Mouse (Mus musculus) kidney, adult 11 months (tissue): Measurements from ENCODE around the gene Pole.

Source experiments
- DNase-seq: peaks from one replicate; pipeline ENCODE4 v3.0.0; 2022

Gene Pole

DNA sequence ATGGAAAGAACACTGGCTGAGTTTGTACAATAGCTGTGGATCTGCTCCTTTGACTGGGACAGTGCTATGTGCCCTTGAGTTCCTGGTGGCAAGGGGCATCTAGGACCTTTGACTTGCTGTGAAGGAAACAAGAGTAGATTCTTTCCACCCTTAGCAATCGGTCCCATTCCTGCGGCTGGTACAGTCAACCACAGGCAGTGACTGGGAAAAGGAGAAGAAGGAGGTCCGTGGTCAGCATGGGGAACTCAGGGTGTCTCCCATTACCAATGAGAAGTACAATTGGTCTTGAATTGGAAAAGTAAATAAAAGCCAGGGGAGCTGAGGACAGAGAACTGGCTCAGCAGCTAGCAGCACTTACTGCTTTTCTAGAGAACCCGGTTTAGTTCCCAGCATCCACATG lies 59.4 kb downstream of the Pole start:
- no peak for DNase-seq

- no peak for DNase-seq
Measured at GRCm38 (mm10) chr5:110347006-110347405, 60.9 kb downstream of the Pole start.

DNA sequence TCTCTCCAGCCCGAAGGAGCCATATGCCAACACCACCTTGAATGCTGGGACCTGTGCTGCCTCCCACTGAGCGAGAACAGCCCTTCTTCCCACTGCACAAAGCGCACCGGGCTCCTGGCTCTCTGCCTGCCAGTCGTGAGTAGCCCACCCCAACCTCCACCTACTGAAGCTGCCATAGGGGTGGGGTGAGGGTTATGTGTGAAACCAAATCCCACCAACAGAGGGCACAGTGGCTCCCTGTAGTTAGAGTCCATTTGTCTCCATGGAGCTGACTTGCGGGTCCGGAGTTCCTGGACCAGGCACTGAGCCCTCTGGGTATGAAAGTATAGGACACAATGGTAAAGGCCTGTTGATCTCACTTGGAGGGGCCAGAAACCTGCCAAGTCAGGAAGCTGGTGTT lies 68.6 kb downstream of the Pole start:
- peak; percentile 23 for DNase-seq

DNA sequence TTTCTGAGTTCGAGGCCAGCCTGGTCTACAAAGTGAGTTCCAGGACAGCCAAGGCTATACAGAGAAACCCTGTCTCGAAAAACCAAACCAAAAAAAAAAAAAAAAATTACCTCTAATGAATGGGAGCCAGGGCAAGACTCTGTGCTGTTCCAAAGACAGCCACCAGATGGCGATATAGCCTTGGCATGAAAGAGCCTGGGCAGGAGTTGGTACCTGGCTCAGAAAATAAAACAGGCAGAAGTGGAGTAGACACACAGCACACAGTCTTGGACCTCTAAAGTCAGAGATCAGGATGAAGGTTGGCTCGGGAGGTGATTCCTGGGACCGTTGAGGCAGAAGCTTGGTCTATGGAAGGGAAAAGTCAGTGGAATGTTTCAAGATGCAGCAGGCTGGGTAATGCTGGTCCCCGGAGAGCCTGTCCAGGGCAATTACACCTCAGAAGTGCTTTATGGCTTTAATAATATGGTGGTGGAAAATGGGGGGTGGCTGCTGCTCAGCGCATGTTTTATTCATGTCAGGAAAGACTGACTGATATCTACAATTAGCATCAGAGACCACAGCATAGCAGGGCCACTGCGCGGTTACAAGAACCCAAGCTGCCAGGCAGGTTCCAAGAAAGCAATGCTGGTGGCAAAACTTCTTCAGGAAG lies 71.5 kb downstream of the Pole start:
- DNase-seq: peak; percentile 70

GRCm38 (mm10) chr5:110361465-110361864 lies 75.4 kb downstream of the Pole start:
- DNase-seq: no peak

GRCm38 (mm10) chr5:110362813-110363178 lies 76.7 kb downstream of the Pole start:
- no peak for DNase-seq

- peak; percentile 54 for DNase-seq
Measured at GRCm38 (mm10) chr5:110363179-110363821, 77.2 kb downstream of the Pole start.

DNA sequence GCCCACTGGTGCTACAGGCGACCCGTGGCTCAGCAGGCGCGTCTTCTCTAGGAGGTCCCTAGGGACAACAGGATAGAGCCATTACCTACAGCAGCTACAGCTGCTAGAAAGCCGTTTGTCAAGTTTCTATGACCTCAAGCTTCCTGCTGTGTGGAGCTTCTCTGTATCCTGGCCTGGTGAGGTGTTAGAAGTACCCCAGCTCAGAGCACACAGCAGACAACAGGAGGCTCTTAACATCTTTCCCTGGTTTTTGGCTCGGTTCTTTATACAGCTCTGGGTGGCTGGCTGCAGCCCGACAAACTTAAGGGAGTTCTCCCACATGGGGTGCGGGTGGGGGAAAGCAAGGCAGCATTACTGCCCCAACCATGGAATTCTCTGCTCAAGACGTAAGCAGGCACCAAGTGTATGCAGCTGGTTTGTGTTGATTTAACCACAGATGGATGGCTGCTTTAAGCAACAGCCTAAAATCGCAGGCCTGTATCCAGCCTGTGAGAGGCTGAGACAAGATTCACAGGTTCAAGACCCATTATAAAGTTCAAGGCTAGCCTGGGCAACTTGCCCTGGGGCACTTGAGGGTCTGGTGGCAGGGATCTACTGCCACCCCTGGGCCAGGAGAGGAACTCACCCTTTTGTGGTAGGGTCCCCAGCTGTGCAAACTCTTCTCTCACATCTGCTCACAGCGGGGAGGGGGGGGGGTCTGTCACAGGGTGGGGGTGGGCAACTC lies 77.9 kb downstream of the Pole start:
- no peak for DNase-seq

DNA sequence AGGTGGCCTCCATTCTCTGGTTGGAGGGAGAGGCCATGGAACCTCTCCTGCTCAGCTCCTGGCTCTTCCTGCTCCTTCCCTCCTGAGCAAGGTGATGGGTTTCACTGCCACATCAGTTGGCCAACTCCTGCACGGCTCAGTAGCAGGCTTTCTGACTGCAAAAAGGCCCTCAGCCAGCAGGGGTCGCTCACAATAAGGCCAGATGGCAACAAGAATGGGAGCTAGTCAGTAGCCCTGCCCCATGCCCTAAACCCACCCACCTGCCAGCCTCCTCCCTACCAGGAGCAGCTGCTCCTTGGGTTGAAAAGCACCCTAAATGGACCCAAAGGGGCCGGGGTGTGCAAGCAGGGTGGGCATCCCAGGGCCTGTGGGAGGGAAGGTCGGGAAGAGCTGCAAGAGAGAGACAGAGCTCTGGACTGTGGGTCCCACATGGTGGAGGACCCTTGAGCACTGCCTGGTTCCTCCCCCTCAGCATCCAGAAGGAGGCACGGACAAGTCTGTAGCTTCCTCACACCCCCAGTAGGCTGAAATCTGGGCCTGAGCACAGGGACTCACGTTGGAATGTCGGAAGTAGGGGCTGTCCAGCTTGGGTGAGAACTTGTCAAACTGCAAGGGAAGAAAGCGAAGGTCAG lies 90.8 kb downstream of the Pole start:
- DNase-seq: peak; percentile 56

DNA sequence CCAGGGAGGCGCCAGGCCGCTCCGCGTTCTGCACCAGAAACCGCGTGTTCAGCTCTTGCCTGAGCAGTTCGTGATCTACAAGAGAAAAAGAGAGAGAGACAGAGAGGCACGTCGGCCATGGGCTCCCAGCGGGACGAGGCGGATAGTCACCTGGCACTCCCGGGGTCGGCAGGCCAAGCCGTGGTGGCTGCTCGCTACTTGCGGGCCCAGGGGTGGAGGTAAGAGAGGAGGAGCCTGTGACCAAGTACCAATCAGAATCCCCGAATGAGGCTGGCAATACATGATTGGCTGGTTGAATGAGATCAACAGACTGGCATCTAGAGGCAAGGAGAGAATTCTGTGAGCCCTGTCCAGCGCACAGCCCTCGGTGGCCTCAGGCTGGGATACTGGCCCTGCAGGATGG lies 92.1 kb downstream of the Pole start:
- DNase-seq: no peak

DNA sequence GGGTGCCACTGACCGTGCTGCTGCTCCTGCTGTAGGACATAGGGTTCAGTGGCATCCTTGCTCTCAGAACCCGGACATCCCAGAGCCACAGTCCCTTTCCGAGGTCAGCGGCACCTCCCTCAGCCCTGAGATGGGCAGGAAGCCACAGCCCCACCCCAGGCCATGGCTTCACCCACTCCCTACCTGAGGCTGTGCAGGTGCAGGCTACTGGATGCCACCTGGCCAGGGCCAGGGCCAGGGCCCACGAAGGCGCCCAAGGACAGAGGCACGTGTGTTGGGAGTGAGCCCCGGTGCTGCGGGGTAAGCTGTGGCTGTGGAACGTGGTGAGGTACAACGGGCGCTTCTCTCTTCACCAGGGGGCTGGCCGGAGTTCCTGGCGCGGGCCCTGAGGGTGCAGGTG lies 93.0 kb downstream of the Pole start:
- DNase-seq: no peak

DNA sequence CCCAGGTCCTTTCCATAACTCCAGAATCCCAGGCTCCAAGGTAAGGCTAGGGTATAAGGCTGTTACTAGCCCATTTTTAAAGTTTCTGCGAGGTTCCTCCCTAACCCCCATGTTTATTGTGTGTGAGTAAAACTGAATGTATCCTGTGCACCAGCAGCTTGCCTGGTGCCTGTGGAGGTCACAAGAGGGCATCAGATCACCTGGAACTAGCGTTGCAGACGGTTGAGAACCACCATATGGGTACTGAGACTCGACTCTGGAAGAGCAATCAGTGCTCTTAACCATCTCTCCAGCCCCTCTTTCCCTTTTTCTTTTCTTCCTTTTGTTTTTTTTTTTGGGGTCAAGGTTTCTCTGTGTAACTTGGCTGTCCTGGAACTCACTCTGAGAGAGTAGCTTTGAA lies 93.7 kb downstream of the Pole start:
- DNase-seq: no peak

DNA sequence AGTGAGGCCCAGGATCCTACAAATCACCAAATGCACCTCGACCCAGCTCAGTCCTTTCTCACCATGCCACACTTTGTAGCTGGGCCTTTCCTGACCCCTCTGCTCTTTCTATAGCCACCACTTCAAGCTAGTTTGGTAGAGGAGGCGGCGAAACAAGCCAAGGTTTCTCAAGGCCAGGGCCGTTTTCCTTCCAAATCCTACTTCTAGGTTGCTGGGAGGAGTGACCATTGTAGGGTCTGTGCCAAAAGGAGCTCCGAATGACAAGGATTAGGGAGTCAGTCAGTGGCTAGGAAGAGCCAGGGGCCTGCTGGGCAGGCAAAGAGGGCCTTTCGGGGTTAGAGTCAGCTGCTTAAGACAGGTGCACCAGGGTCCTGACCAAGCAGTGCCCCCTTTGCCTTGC lies 98.4 kb downstream of the Pole start:
- DNase-seq: no peak

- DNase-seq: no peak
Measured at GRCm38 (mm10) chr5:110385263-110385662, 99.2 kb downstream of the Pole start.

DNA sequence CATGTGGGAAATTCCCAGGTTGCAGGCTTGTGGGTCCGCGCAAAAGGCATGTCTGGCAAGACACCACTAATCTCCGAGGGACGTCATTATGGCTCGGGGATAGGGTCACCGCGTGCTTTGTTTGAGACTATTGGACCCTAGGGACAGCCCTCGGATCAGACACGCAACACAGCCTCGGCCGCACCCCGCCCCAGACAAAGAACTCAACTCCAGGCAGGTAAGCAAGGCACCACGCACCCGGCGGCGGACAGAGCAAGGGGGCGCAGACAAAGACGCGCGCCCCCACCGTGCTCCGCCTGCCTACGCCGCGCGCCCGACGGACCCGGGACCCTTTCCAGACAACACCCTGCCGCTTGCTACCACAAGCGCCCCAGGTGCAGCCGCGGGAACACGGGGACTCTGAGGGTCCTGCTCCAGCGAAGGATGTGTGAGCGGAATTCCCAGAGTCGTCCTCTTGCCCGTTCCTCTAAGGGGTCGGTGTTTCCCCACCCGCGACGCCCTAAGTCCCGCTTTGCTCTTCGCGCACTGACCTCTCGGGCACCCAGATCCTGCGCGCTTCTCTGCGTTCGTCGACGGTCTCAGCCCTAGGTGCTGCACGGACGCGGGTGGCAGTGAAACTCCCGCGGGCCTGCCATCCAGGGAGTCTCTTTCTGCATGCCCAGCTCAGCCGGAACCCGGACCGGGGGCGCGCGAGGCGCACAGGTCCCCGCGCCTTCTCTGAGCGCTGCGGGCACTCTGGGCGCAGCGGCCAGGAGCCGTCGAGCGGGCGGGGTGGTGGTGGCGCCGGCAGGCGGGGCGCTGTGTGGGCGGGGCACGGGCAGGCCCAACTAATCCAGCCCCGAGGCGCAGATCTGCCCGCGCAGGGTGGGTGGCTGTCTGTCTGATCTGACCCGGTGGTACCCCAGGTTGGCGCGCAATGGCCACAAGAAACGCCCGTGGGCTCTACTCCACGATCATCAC lies 100.5 kb downstream of the Pole start:
- peak; percentile 60 for DNase-seq
